38 mouse cellular contexts compared by ENCODE assay signal in the genomic region with DNA sequence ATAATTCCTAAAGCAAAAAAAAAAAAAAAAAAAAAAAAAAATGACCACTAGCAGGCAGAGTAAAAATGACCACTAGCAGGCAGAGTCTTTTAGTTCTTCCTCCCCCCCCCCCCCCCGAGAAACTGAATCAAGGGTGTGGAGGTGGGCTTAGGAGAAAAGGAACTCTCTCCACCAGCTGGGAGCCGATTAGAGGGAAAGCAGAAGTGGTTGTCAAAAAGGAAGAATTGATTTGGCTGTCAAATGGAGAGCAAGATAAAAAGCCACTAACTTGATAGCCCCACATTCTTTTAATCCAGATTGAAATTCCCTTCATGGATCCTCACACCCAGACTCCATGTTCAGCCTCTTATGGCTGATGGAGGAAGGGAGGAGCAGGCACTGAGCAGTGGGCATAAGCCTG. TPM values are rescaled to one million over a fixed set of nuclear protein-coding genes. Genes with fewer than 3 reads are reported as not detected.
"Had no signal": no experiment of that assay in that cellular context is flagged by ENCODE, and none has a peak within 500 bp of the region (broad histone marks: within the 10 kb centered on the region; RNA-seq: fewer than 3 reads in every experiment).

No protein-coding gene starts in this region.

- H3K27ac ChIP-seq: gastrocnemius, adult 2 months; heart, adult 2 months; heart, embryonic 13.5 days; heart, embryonic 15.5 days; hindbrain, embryonic 12.5 days; hindbrain, embryonic 14.5 days; intestine, embryonic 15.5 days; layer of hippocampus, adult 2 months; left cerebral cortex, adult 2 months; limb, embryonic 10.5 days; limb, embryonic 12.5 days; liver, embryonic 13.5 days had no signal

- H3K9me3 ChIP-seq: heart, embryonic 13.5 days; heart, embryonic 15.5 days; hindbrain, embryonic 12.5 days; intestine, embryonic 15.5 days; limb, embryonic 10.5 days; limb, embryonic 12.5 days; liver, embryonic 13.5 days had no signal

- H3K27me3 ChIP-seq: heart, embryonic 13.5 days; heart, embryonic 15.5 days; hindbrain, embryonic 12.5 days; intestine, embryonic 15.5 days; liver, embryonic 13.5 days had no signal

- DNase-seq: gastrocnemius, adult 2 months; gastrocnemius, postnatal 10 days; gastrocnemius, postnatal 25 days; heart, adult 2 months; heart, postnatal 14 days; heart, postnatal 4 days; kidney, adult 18-20 months; kidney, adult 8-10 months; kidney, postnatal 10 days; kidney, postnatal 25 days; kidney, postnatal 4 days; liver; liver, embryonic 13.5 days had no signal

- H3K9ac ChIP-seq: heart, embryonic 13.5 days; heart, embryonic 15.5 days; hindbrain, embryonic 12.5 days; hindbrain, embryonic 14.5 days; intestine, embryonic 15.5 days; limb, embryonic 12.5 days; liver, embryonic 13.5 days had no signal

- H3K4me2 ChIP-seq: heart, embryonic 11.5 days; heart, embryonic 13.5 days; heart, embryonic 15.5 days; hindbrain, embryonic 12.5 days; hindbrain, embryonic 14.5 days; intestine, embryonic 15.5 days; limb, embryonic 12.5 days; liver, embryonic 11.5 days; liver, embryonic 13.5 days had no signal

- H3K36me3 ChIP-seq: heart, embryonic 13.5 days; heart, embryonic 15.5 days; hindbrain, embryonic 12.5 days; intestine, embryonic 15.5 days; limb, embryonic 10.5 days; limb, embryonic 12.5 days; liver, embryonic 13.5 days had no signal

- H3K4me3 ChIP-seq: gastrocnemius, adult 2 months; heart, adult 2 months; heart, embryonic 13.5 days; heart, embryonic 15.5 days; hindbrain, embryonic 12.5 days; intestine, embryonic 15.5 days; layer of hippocampus, adult 2 months; left cerebral cortex, adult 2 months; limb, embryonic 10.5 days; limb, embryonic 12.5 days; liver, embryonic 13.5 days had no signal

- H3K4me1 ChIP-seq: heart, embryonic 13.5 days; heart, embryonic 15.5 days; intestine, embryonic 15.5 days; limb, embryonic 10.5 days; limb, embryonic 12.5 days; liver, embryonic 13.5 days had no signal

- ATAC-seq: hindbrain, embryonic 16.5 days; inflammation-experienced regulatory T-cells, adult 6 months; intestine, embryonic 15.5 days; intestine, postnatal 0 days had no signal

RNA-seq across cellular contexts. Expression of gene 1700012A03Rik, which starts 59.2 kb away (rescaled TPM):
- total RNA-seq: gastrocnemius, adult 2 months; gastrocnemius, postnatal 10 days; gastrocnemius, postnatal 25 days; gastrocnemius, postnatal 4 days; granulocyte monocyte progenitor cell, adult 5-6 weeks; heart, adult 2 months; heart, postnatal 14 days; heart, postnatal 4 days; layer of hippocampus, adult 2 months; layer of hippocampus, postnatal 10 days; layer of hippocampus, postnatal 25 days; left cerebral cortex, adult 2 months; left cerebral cortex, postnatal 14 days; left cerebral cortex, postnatal 36 days had no signal
- polyA plus RNA-seq: frontal cortex, adult 2 months; heart, adult 2 months; heart, embryonic 11.5 days; heart, embryonic 13.5 days; heart, embryonic 15.5 days; heart, postnatal 0 days; hindbrain, embryonic 12.5 days; hindbrain, embryonic 14.5 days; hindbrain, embryonic 16.5 days; inflammation-experienced regulatory T-cells, adult 6 months; intestine, embryonic 15.5 days; intestine, postnatal 0 days; kidney, embryonic 14.5 days; kidney, embryonic 16.5 days; limb, embryonic 10.5 days; limb, embryonic 12.5 days; limb, embryonic 14.5 days; liver, embryonic 11.5 days; liver, embryonic 13.5 days had no signal
